Mouse (Mus musculus) spleen, adult 2 months (tissue): ENCODE measurements around the gene Phka2.

Experiments used
- CTCF ChIP-seq: fragments of 200-500 bp; IDR thresholded peaks from 2 replicates; pipeline ENCODE4 v1.5.1; 2011; ENCODE audit warnings: mild to moderate bottlenecking, inconsistent platforms; ENCODE audit not compliant: insufficient read depth, insufficient read length, insufficient replicate concordance; ENCODE audit errors: extremely low read depth
- POLR2A ChIP-seq: fragments of 200-500 bp; IDR thresholded peaks from 2 replicates; pipeline ENCODE4 v1.6.1; 2011; ENCODE audit warnings: low read depth, low read length, inconsistent platforms

DNA sequence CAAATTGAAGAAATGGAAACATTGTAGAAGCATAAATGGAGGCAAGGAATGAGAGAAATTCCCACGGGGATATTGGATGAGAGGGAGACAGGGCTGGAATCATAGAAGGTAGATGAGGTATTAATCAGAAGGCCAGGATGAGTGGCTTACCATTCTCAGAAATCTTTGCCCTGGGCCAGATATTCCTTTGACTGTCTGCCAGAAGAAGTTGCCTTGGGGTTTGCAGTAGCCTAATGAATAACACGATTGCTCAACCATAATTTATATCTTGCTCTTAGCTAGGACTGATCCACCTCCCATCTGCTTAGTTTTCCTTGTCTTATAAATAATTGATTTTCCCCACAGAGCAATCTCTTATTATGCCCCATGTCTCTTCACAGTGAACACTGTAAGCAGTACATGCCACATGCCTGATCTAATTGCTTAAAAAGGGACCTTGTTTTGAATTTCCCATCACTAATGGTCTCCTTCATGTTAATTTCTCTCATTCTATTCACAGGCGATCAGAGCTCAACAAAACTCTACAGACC lies 30.6 kb upstream of the Phka2 start:
- TF ChIP-seq CTCF (no peak), POLR2A (no peak)
